Mouse (Mus musculus) heart, embryonic 11.5 days (tissue): ENCODE measurements around the gene Magel2. TPM values are rescaled to one million over a fixed set of nuclear protein-coding genes. Genes with fewer than 3 reads are reported as not detected.

Source experiments
- ATAC-seq: fragments of 200-750 bp; cut with Nextera tagmentation; replicated peaks from 2 replicates; pipeline ENCODE4 v1.8.0; 2017; ENCODE audit warnings: moderate library complexity; ENCODE audit not compliant: insufficient number of reproducible peaks, low FRiP score, low TSS enrichment
- H3K27ac ChIP-seq: fragments of 300-500 bp; sonication (generic); 2 replicates; pipeline ENCODE4 v1.5.1; 2014; ENCODE audit warnings: mild to moderate bottlenecking, low read depth, low read length
- H3K27me3 ChIP-seq: fragments of 300-500 bp; sonication (generic); 2 replicates; pipeline ENCODE4 v1.6.1; 2014; ENCODE audit warnings: mild to moderate bottlenecking, low read length, mixed read lengths; ENCODE audit not compliant: control insufficient read depth, insufficient read depth
- H3K36me3 ChIP-seq: fragments of 300-500 bp; sonication (generic); 2 replicates; pipeline ENCODE4 v1.6.1; 2014; ENCODE audit warnings: mild to moderate bottlenecking, low read length, moderate library complexity, mixed read lengths; ENCODE audit not compliant: control insufficient read depth, insufficient read depth
- H3K4me1 ChIP-seq: fragments of 300-500 bp; sonication (generic); 2 replicates; pipeline ENCODE4 v1.6.1; 2014; ENCODE audit warnings: low read length; ENCODE audit not compliant: control insufficient read depth, insufficient read depth
- H3K4me2 ChIP-seq: fragments of 300-500 bp; sonication (generic); 2 replicates; pipeline ENCODE4 v1.6.1; 2014; ENCODE audit warnings: mild to moderate bottlenecking, moderate library complexity
- H3K4me3 ChIP-seq: fragments of 300-500 bp; sonication (generic); 2 replicates; pipeline ENCODE4 v1.5.1; 2014; ENCODE audit warnings: low read depth, low read length
- H3K9ac ChIP-seq: fragments of 300-500 bp; sonication (generic); 2 replicates; pipeline ENCODE4 v1.6.1; 2014; ENCODE audit warnings: mild to moderate bottlenecking, low read depth, low read length, moderate library complexity
- H3K9me3 ChIP-seq: fragments of 300-500 bp; sonication (generic); replicated peaks from 2 replicates; pipeline ENCODE4 v1.6.1; 2016; ENCODE audit warnings: low read length; ENCODE audit not compliant: control insufficient read depth
- WGBS: fragments of 180-500 bp; shearing (Covaris S2); extraction: QIAGEN DNeasy Blood & Tissue Kit; methylation state at CpG from one replicate; pipeline ENCODE4 v1.1.7; 2014; ENCODE audit not compliant: insufficient replicate concordance; 5-methylcytosine and 5-hydroxymethylcytosine counted together
- polyA plus RNA-seq: library from polyadenylated mRNA; unstranded; fragments of >200 nt; fragmentation: Nextera tagmentation; extraction: Ambion mirVana; gene quantifications from 2 replicates; pipeline ENCODE4 v1.2.1, GENCODE M21; 2014

The Magel2 gene
- polyA plus RNA-seq, result 0.51 and 0.93 TPM in 2 replicates

DNA sequence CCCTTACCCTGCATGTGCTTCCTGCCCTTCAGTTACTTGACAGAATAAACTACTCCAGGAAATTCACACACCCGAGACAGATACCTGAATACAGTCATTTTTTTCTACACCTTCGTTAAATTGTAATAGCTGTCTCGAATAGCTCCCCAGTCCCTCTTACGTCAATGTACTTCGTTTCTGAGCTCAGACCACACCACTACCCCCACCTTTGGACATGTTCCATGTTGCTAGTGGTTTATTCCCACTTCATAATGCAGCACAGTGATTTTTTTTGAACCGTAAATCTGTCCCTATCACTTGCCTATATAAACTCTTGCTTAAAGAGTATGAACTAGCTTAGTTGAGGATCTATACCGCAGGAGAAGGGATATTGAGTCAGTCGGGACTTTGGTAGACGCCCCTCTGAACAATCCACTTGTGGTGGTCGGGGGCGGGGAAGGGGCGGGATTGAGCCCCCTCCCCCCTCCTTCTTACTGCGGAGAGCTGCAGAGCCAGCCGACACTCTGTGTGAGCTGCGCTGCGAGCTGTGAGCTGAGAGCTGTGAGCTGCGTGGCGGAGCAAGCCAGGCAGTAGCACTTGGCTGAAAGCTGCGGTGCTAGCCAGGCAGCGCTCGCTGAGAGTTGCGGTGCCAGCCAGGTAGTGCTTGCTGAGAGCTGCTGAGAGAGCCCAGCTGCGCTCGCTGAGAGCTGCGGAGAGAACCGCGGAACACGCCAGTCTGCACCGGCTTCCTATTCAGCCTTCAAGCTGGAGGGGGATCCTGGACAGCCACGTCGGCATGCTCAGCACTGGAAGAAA is at the start of gene Magel2:
TSS of gene Magel2 (plus strand) at position 501 of the 795 bp plus-strand sequence.
- peak within 1 kb of the TSS; percentile 74 for H3K4me2 ChIP-seq
- ATAC-seq, result peak; percentile 87
- peak within 1 kb of the TSS; percentile 52; the same call in 1 of the 2 replicates for H3K9ac ChIP-seq
- no peaks in the 10 kb centered on the region for H3K27me3 ChIP-seq
- H3K4me1 ChIP-seq, result no peaks in the 10 kb centered on the region
- no peaks in the 10 kb centered on the region; the same call in 1 of the 2 replicates for H3K9me3 ChIP-seq
- H3K36me3 ChIP-seq, result no peaks in the 10 kb centered on the region
- peak within 1 kb of the TSS; percentile 39 for H3K4me3 ChIP-seq
- no peak within 1 kb of the TSS for H3K27ac ChIP-seq
- 15% methylated on average over 31 of the region's 31 CpGs for WGBS

DNA sequence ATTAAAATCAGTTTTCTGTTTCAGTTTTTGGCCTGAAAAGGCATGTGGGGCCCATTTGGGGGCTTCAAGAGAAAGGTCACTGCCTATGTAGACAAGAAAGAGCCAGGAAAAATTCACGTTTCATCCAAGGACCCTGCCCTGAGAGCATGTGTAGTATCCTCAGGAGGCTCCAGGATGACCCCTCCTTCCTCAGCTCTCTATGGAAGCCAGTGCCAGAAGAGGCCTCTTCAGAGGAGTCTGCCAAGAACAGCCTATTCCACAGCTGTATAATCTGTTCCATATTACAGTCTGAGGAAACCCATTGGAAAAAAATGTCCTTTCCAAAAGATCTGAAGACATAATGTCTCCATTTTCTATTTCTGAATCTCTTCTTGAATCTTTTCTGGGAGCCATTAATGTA is 31.4 kb upstream of the Magel2 start:
- Histone ChIP-seq H3K4me2 (no peak overlapping the region), H3K36me3 (no peaks in the 10 kb centered on the region), H3K27me3 (no peaks in the 10 kb centered on the region), H3K9ac (no peak overlapping the region), H3K4me1 (no peaks in the 10 kb centered on the region), H3K27ac (no peak overlapping the region), H3K9me3 (peaks cover 5% of the 10 kb centered on the region; the same call in 1 of the 2 replicates), H3K4me3 (no peak overlapping the region)
- WGBS, result 36% methylated on average over 1 of the region's 1 CpGs
- ATAC-seq, result no peak

DNA sequence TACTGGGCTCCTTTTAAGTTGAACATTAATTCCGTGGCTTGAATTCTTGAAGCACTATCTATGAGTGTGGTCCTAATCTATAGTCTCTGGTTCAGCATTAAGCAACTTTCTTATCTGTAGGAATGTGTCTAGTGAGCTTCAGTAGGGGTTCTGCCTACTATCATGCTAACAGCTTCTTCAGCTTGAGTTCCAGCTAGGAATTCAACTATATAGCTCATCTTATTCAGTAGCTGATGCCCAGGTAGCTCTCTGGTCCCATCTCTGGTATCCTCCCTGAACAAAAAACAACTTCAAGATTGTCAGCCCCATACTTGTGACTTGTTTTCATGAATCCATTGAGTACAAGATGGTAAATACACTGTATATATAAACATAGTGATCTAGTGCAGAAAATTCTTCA is 30.5 kb upstream of the Magel2 start, which contains the start of gene Ndn:
TSS of gene Ndn (plus strand) at position 301 of the 400 bp plus-strand sequence.
- 19% methylated on average over 1 of the region's 1 CpGs for WGBS
- H3K27ac ChIP-seq, result no peak within 1 kb of the TSS
- no peaks in the 10 kb centered on the region for H3K27me3 ChIP-seq
- peaks cover 5% of the 10 kb centered on the region; the same call in 1 of the 2 replicates for H3K9me3 ChIP-seq
- no peak for ATAC-seq
- no peaks in the 10 kb centered on the region for H3K4me1 ChIP-seq
- H3K4me2 ChIP-seq, result no peak within 1 kb of the TSS
- H3K36me3 ChIP-seq, result no peaks in the 10 kb centered on the region
- no peak within 1 kb of the TSS for H3K4me3 ChIP-seq
- no peak within 1 kb of the TSS for H3K9ac ChIP-seq

DNA sequence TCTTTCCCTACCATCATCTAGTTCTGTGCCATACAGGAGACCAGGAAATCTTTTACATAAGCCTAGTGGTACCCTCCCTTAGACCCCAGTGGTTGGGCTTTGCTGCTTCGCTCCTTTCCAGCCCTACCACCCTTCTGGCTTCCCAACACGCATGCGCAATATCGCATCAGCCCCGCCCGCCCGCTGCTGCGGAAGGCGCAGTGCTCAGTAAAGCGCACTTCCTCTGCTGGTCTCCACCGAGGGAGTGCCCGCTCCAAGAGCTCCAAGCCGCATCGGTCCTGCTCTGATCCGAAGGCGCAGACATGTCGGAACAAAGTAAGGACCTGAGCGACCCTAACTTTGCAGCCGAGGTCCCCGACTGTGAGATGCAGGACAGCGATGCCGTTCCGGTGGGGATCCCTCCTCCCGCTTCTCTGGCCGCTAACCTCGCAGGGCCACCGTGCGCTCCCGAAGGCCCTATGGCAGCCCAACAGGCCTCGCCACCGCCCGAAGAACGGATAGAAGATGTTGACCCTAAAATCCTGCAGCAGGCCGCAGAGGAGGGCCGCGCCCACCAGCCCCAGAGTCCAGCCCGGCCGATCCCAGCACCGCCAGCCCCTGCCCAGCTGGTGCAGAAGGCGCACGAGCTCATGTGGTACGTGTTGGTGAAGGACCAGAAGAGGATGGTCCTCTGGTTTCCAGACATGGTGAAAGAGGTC is 28.6 kb upstream of the Magel2 start:
- H3K27ac ChIP-seq, result no peak overlapping the region
- peaks cover 5% of the 10 kb centered on the region; the same call in 1 of the 2 replicates for H3K9me3 ChIP-seq

DNA sequence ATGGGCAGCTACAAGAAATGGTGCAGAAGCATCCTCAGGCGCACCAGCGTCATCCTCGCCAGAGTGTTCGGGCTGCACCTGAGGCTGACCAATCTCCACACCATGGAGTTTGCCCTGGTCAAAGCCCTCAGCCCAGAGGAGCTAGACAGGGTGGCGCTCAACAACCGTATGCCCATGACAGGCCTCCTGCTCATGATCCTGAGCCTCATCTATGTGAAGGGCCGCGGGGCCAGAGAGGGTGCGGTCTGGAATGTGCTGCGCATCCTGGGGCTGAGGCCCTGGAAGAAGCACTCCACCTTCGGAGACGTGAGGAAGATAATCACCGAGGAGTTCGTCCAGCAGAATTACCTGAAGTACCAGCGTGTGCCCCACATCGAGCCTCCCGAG is 28.0 kb upstream of the Magel2 start:
- H3K27ac ChIP-seq, result no peak overlapping the region
- H3K4me1 ChIP-seq, result no peaks in the 10 kb centered on the region
- no peaks in the 10 kb centered on the region for H3K27me3 ChIP-seq
- peaks cover 5% of the 10 kb centered on the region; the same call in 1 of the 2 replicates for H3K9me3 ChIP-seq
- H3K4me3 ChIP-seq, result peak overlapping the region; percentile 53
- peak; percentile 44; the same call in 1 of the 2 replicates for ATAC-seq
- peak overlapping the region; percentile 65 for H3K4me2 ChIP-seq
- peak overlapping the region; percentile 56 for H3K9ac ChIP-seq
- WGBS, result 27% methylated on average over 17 of the region's 17 CpGs
- no peaks in the 10 kb centered on the region for H3K36me3 ChIP-seq

More for the DNA sequence above, 28.6 kb upstream of the Magel2 start:
- H3K27me3 ChIP-seq, result no peaks in the 10 kb centered on the region
- ATAC-seq, result peak; percentile 87
- peak overlapping the region; percentile 53 for H3K4me3 ChIP-seq
- WGBS, result 6% methylated on average over 42 of the region's 42 CpGs
- peak overlapping the region; percentile 65 for H3K4me2 ChIP-seq
- peak overlapping the region; percentile 56 for H3K9ac ChIP-seq
- no peaks in the 10 kb centered on the region for H3K4me1 ChIP-seq
- no peaks in the 10 kb centered on the region for H3K36me3 ChIP-seq

DNA sequence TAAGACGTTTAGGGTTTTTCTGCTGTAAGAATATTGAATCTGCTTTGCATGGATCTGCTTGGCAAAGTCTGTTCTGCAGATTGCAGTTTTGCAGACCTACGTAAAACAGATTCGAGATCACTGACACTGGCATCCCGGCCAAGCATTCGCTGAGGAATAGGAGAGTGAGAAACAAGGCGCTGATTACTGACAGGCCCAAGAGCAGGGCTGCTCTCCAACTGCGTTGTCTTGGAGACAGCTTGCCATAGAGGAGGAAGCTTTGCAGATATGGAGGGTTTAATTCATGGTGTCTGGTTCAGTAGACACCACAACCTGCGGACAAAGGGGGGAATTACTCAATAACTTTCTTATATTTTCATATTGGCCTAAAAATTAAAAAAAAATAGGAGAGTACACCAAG is 25.5 kb upstream of the Magel2 start:
- no peak overlapping the region for H3K9ac ChIP-seq
- H3K9me3 ChIP-seq, result peaks cover 5% of the 10 kb centered on the region; the same call in 1 of the 2 replicates
- H3K27ac ChIP-seq, result no peak overlapping the region
- no peaks in the 10 kb centered on the region for H3K36me3 ChIP-seq
- no peak overlapping the region for H3K4me2 ChIP-seq
- 38% methylated on average over 8 of the region's 8 CpGs for WGBS
- H3K27me3 ChIP-seq, result no peaks in the 10 kb centered on the region
- H3K4me3 ChIP-seq, result no peak overlapping the region
- no peaks in the 10 kb centered on the region for H3K4me1 ChIP-seq
- no peak for ATAC-seq

DNA sequence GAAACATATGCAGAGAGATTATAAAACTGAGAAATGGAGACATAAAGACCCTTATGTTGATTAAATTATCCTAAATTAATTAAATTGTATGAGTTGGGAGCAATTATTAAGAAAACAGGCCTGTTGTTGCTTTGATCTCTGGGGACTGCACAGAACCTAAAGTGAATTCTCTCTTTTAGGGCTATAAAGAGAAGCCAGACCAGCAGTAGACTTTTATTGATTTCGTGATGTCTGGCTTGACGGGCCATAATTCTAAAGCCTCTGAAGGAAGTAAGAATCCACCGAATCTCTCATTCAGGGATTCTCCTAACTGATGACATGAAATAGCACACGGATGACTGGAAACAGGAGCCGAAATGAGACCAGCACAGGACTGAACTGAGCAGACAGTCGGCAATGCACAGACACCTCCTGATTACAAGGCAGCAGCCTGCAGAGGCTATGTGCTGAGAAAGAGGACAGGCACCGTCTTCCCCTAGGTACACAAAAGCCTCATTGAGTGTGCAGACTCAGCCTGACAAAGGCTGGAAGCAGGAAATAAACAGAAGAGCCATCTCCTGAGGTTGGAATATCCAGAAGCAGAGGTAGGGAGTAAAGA is 11.7 kb upstream of the Magel2 start:
- H3K36me3 ChIP-seq, result no peaks in the 10 kb centered on the region
- H3K9me3 ChIP-seq, result no peaks in the 10 kb centered on the region
- no peaks in the 10 kb centered on the region for H3K4me1 ChIP-seq
- ATAC-seq, result no peak
- no peak overlapping the region for H3K4me3 ChIP-seq
- WGBS, result 68% methylated on average over 7 of the region's 7 CpGs
- H3K27ac ChIP-seq, result no peak overlapping the region
- H3K9ac ChIP-seq, result no peak overlapping the region
- H3K27me3 ChIP-seq, result no peaks in the 10 kb centered on the region
- H3K4me2 ChIP-seq, result no peak overlapping the region

DNA sequence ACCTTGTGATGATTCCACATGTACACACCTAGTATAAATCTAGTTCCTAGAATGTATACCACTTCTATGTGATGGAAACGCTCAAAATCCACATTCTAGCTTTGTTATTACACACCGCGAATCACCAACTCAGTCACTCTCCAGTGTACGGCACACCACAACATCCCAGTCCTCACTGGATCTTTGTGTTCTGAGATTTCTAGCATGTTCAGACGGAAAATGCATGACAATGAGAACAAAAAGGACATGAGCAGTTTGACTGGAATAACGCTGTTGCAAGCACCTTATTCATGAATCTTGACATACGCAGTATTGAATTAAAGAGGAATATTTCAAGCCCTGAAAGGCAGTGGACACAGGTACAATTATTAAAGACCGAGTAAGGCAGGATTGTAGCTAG is 10.1 kb upstream of the Magel2 start:
- no peak overlapping the region for H3K4me3 ChIP-seq

More for the DNA sequence above, 10.1 kb upstream of the Magel2 start:
- Histone ChIP-seq H3K9me3 (no peaks in the 10 kb centered on the region), H3K4me1 (no peaks in the 10 kb centered on the region), H3K27ac (no peak overlapping the region), H3K27me3 (no peaks in the 10 kb centered on the region), H3K9ac (no peak overlapping the region), H3K4me2 (no peak overlapping the region), H3K36me3 (no peaks in the 10 kb centered on the region)
- WGBS, result 76% methylated on average over 8 of the region's 8 CpGs
- ATAC-seq, result no peak
